ENCODE assay signal across 19 mouse cellular contexts in genomic region chr1:40924780-40925179, GRCm38 (mm10).
DNase-seq lines count a peak whose midpoint lies in the region; ATAC-seq lines count a peak whose summit lies in the region.
"Had no signal": no experiment of that assay in that cellular context is flagged by ENCODE, and none has a peak within 500 bp of the region (broad histone marks: within the 10 kb centered on the region; RNA-seq: fewer than 3 reads in every experiment).

No protein-coding gene starts in this region.

- no peaks in the 10 kb centered on the region for H3K27me3 ChIP-seq in forebrain, embryonic 10.5 days (ENCODE audit: poor library complexity, severe bottlenecking)
- no peaks in the 10 kb centered on the region for H3K27me3 ChIP-seq in forebrain, embryonic 13.5 days
- H3K27me3 ChIP-seq: CH12.LX; embryonic facial prominence, embryonic 13.5 days; lung, embryonic 15.5 days; midbrain, embryonic 12.5 days; neural tube, embryonic 15.5 days had no signal

- H3K36me3 ChIP-seq in forebrain, embryonic 10.5 days (replicated peaks), result no peaks in the 10 kb centered on the region
- no peaks in the 10 kb centered on the region for H3K36me3 ChIP-seq in forebrain, embryonic 13.5 days (ENCODE audit: poor library complexity, severe bottlenecking)
- H3K36me3 ChIP-seq: embryonic facial prominence, embryonic 13.5 days; lung, embryonic 15.5 days; midbrain, embryonic 12.5 days; neural tube, embryonic 15.5 days had no signal

- ATAC-seq in forebrain, embryonic 13.5 days, result no peak
- ATAC-seq: hindbrain, embryonic 16.5 days; intestine, postnatal 0 days had no signal

- peaks cover 10% of the 10 kb centered on the region for H3K4me1 ChIP-seq in forebrain, embryonic 10.5 days
- H3K4me1 ChIP-seq in forebrain, embryonic 13.5 days, result peaks cover 8% of the 10 kb centered on the region; the same call in 1 of the 2 replicates
- H3K4me1 ChIP-seq: lung, embryonic 15.5 days; neural tube, embryonic 15.5 days had no signal

- no peaks in the 10 kb centered on the region for H3K9me3 ChIP-seq in forebrain, embryonic 10.5 days
- no peaks in the 10 kb centered on the region for H3K9me3 ChIP-seq in forebrain, embryonic 13.5 days (replicated peaks)
- H3K9me3 ChIP-seq: embryonic facial prominence, embryonic 13.5 days; lung, embryonic 15.5 days; midbrain, embryonic 12.5 days; neural tube, embryonic 15.5 days had no signal

- 44% methylated on average over 7 of the region's 7 CpGs for WGBS in forebrain, embryonic 10.5 days
- 24% methylated on average over 7 of the region's 7 CpGs for WGBS in forebrain, embryonic 13.5 days

- H3K4me3 ChIP-seq in forebrain, embryonic 10.5 days, result no peak overlapping the region
- H3K4me3 ChIP-seq in forebrain, embryonic 13.5 days, result no peak overlapping the region
- H3K4me3 ChIP-seq: embryonic facial prominence, embryonic 13.5 days; lung, embryonic 15.5 days; midbrain, embryonic 12.5 days; neural tube, embryonic 15.5 days had no signal

- 0 out of 2 replicates have a peak overlapping the region, but pooled peaks have one; percentile 9 for H3K27ac ChIP-seq in forebrain, embryonic 10.5 days
- no peak overlapping the region for H3K27ac ChIP-seq in forebrain, embryonic 13.5 days
- H3K27ac ChIP-seq: embryonic facial prominence, embryonic 13.5 days; lung, embryonic 15.5 days; midbrain, embryonic 12.5 days; neural tube, embryonic 15.5 days had no signal

- H3K9ac ChIP-seq in forebrain, embryonic 13.5 days, result no peak overlapping the region
- H3K9ac ChIP-seq: embryonic facial prominence, embryonic 13.5 days; lung, embryonic 15.5 days; midbrain, embryonic 12.5 days; neural tube, embryonic 15.5 days had no signal

- DNase-seq in forebrain, embryonic 10.5 days (ENCODE audit: extremely low spot score, low spot score), result no peak
- peak; percentile 70 for DNase-seq in kidney, adult 18-20 months
- DNase-seq in kidney, postnatal 10 days, result peak; percentile 51
- DNase-seq in yolk sac, embryonic 10.5 days (ENCODE audit: low spot score), result peak; percentile 1
- no peak for DNase-seq in thymus, postnatal 4 days
- no peak for DNase-seq in urinary bladder, postnatal 14 days (ENCODE audit: low spot score)
- DNase-seq: adrenal gland, adult 2 months; gastrocnemius, postnatal 25 days; heart, postnatal 4 days; thymus, adult 2 months had no signal

- H3K4me2 ChIP-seq in forebrain, embryonic 13.5 days, result no peak overlapping the region
- H3K4me2 ChIP-seq: embryonic facial prominence, embryonic 13.5 days; liver, embryonic 11.5 days; lung, embryonic 15.5 days; midbrain, embryonic 12.5 days; neural tube, embryonic 15.5 days had no signal

Comparison
In these comparisons a context has a peak if more than half of its experiments do, and no peak if none do; other contexts are left out.
1. DNase-seq: peak in kidney, adult 18-20 months (single experiment), kidney, postnatal 10 days (single experiment) and yolk sac, embryonic 10.5 days (single experiment); none in forebrain, embryonic 10.5 days (single experiment), thymus, postnatal 4 days (single experiment) and urinary bladder, postnatal 14 days (single experiment).